Mouse (Mus musculus) forebrain, embryonic 11.5 days (tissue): ENCODE measurements around the gene Rbm25. TPM values are rescaled to one million over a fixed set of nuclear protein-coding genes. Genes with fewer than 3 reads are reported as not detected.
"Not testable (repeated sequence)": the region's sequence is repeated elsewhere in the genome, so short reads cannot be mapped to it uniquely, and the experiment has no call there.

ENCODE experiments used
- ATAC-seq: fragments of 200-750 bp; cut with Nextera tagmentation; replicated peaks from 2 replicates; pipeline ENCODE4 v1.8.0; 2017; ENCODE audit warnings: moderate TSS enrichment; ENCODE audit not compliant: low FRiP score
- DNase-seq: peaks from one replicate; pipeline ENCODE4 v3.0.0-alpha.2; 2017; ENCODE audit warnings: low spot score
- H3K27ac ChIP-seq: fragments of 300-500 bp; sonication (generic); 2 replicates; pipeline ENCODE4 v1.5.1; 2014; ENCODE audit warnings: low read depth, low read length
- H3K27me3 ChIP-seq: fragments of 300-500 bp; sonication (generic); 2 replicates; pipeline ENCODE4 v1.6.1; 2014; ENCODE audit warnings: mild to moderate bottlenecking, low read length, mixed read lengths; ENCODE audit not compliant: control insufficient read depth, insufficient read depth
- H3K36me3 ChIP-seq: fragments of 300-500 bp; sonication (generic); 2 replicates; pipeline ENCODE4 v1.6.1; 2014; ENCODE audit warnings: mild to moderate bottlenecking, low read length, moderate library complexity, mixed read lengths; ENCODE audit not compliant: control insufficient read depth, insufficient read depth
- H3K4me1 ChIP-seq: fragments of 300-500 bp; sonication (generic); replicated peaks from 2 replicates; pipeline ENCODE4 v1.6.1; 2014; ENCODE audit warnings: low read length, mixed read lengths; ENCODE audit not compliant: control insufficient read depth, insufficient read depth
- H3K4me2 ChIP-seq: fragments of 300-500 bp; sonication (generic); 2 replicates; pipeline ENCODE4 v1.6.1; 2014; ENCODE audit warnings: low read depth, mild to moderate bottlenecking, low read length, moderate library complexity, mixed read lengths; ENCODE audit not compliant: severe bottlenecking
- H3K4me3 ChIP-seq: fragments of 300-500 bp; sonication (generic); 2 replicates; pipeline ENCODE4 v1.5.1; 2014; ENCODE audit warnings: low read depth, low read length
- H3K9ac ChIP-seq: fragments of 300-500 bp; sonication (generic); 2 replicates; pipeline ENCODE4 v1.6.1; 2014; ENCODE audit warnings: low read length
- H3K9me3 ChIP-seq: fragments of 300-500 bp; sonication (generic); 2 replicates; pipeline ENCODE4 v1.6.1; 2016; ENCODE audit warnings: low read length, mixed read lengths; ENCODE audit not compliant: control insufficient read depth
- whole genome bisulfite sequencing: fragments of 180-500 bp; shearing (Covaris S2); extraction: QIAGEN DNeasy Blood & Tissue Kit; methylation state at CpG from one replicate; pipeline ENCODE4 v1.1.7; 2014; 5-methylcytosine and 5-hydroxymethylcytosine counted together
- polyA plus RNA-seq: library from polyadenylated mRNA; unstranded; fragments of >200 nt; fragmentation: Nextera tagmentation; extraction: Ambion mirVana; gene quantifications from 2 replicates; pipeline ENCODE4 v1.2.1, GENCODE M21; 2014

Gene Rbm25
- 298 and 300 TPM in 2 replicates for polyA plus RNA-seq

DNA sequence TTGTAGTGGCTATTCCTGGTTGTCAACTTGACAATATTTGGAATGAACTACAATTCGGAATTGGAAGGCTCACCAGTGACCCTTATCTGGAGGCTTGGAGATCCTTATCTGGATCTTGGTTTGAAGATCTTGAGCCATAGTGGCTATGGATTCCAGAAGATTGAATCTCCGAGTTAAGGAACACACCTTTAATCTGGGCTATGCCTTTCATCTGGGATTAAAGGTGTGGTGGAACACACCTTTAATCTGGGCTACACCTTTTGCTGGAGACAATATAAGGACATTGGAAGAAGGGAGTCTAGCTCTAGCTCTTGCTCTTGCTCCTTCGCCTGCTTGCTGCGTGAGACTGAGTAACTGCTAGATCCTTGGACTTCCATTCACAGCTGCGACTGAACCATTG, at the start of gene Rbm25:
Gene Rbm25, plus strand, starts transcription at position 301 of the 400 bp plus-strand sequence.
- Histone ChIP-seq H3K9ac (peak within 1 kb of the TSS; percentile 98), H3K4me2 (peak within 1 kb of the TSS; percentile 58), H3K4me3 (peak within 1 kb of the TSS; percentile 91), H3K27ac (peak within 1 kb of the TSS; percentile 93)
- ATAC-seq, H3K4me1 ChIP-seq, H3K9me3 ChIP-seq, H3K27me3 ChIP-seq, DNase-seq, H3K36me3 ChIP-seq: not testable (repeated sequence)
- WGBS: no CpG with 5 or more reads among the region's 5 CpGs

DNA sequence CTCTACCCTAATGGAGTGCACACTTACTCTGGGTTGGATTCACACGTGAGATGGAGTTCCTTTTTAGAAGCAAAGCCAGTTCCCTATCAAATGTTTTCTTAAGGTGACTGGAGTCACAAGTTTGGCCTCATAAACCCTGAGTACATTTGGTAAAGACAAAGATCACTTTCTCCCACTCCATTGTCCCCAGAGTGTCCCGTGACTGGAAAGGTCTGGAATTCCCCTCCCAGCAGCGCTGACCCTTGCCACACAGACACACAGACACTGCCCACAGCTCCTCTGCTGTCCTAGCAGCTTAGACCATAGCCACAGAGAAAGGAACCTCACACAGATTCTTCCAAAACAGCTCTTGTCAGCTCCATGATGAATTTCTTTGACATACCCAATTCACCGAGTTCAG, 48.9 kb upstream of the Rbm25 start:
- H3K9me3 ChIP-seq: no peaks in the 10 kb centered on the region
- H3K27ac ChIP-seq: no peak overlapping the region
- no peak overlapping the region for H3K4me2 ChIP-seq
- DNase-seq (no peak), ATAC-seq (no peak)
- no peak overlapping the region for H3K4me3 ChIP-seq
- no peaks in the 10 kb centered on the region for H3K36me3 ChIP-seq
- 75% methylated on average over 4 of the region's 4 CpGs for WGBS
- no peaks in the 10 kb centered on the region for H3K27me3 ChIP-seq
- H3K4me1 ChIP-seq: no peaks in the 10 kb centered on the region
- H3K9ac ChIP-seq: no peak overlapping the region

DNA sequence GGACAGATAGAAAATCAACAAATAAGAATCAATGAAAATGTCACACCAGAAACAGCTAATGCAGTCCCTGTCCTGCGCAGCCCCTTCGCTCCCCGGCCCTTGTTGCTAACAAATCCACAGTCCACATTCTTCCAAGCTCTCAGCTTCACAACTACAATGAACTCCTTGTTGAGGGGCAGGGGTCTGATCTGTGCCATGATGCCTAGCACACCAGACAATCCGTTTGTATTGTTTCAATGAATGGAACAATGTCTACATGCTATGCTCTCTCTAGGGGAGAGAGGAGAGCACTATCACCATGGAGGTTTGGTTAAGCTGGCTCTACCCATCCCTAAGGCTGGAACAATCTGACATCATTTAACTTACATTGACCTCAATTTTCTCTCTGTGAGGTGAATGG, 48.3 kb upstream of the Rbm25 start:
- no peak for ATAC-seq
- no peaks in the 10 kb centered on the region for H3K4me1 ChIP-seq
- no peak for DNase-seq
- no peak overlapping the region for H3K27ac ChIP-seq
- no peak overlapping the region for H3K4me3 ChIP-seq
- H3K36me3 ChIP-seq: no peaks in the 10 kb centered on the region
- no peaks in the 10 kb centered on the region for H3K27me3 ChIP-seq
- WGBS: 77% methylated on average over 4 of the region's 4 CpGs
- H3K9ac ChIP-seq: no peak overlapping the region
- H3K9me3 ChIP-seq: no peaks in the 10 kb centered on the region
- no peak overlapping the region for H3K4me2 ChIP-seq

DNA sequence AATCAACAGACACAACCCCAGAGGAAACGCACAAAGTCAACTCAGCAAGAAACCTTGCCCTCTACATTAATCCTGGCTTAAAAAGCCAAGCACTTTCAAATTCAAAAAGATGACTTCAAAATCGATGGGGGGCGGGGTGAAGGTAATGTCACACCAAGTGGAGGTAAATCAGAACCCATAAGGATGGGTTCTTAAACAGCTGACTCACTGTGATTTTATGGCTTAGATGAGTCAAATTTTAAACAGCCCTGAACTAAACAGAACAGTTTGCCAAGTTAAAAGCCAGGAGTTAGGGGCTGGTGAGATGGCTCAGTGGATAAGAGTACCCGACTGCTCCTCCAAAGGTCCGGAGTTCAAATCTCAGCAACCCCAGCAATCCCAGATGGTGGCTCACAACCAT, 44.4 kb upstream of the Rbm25 start:
- Histone ChIP-seq H3K4me3 (no peak overlapping the region), H3K4me2 (no peak overlapping the region), H3K4me1 (no peaks in the 10 kb centered on the region), H3K27me3 (no peaks in the 10 kb centered on the region), H3K9ac (no peak overlapping the region), H3K27ac (no peak overlapping the region), H3K9me3 (no peaks in the 10 kb centered on the region), H3K36me3 (no peaks in the 10 kb centered on the region; the same call in 1 of the 2 replicates)
- ATAC-seq: no peak
- no peak for DNase-seq
- 90% methylated on average over 5 of the region's 5 CpGs for WGBS

DNA sequence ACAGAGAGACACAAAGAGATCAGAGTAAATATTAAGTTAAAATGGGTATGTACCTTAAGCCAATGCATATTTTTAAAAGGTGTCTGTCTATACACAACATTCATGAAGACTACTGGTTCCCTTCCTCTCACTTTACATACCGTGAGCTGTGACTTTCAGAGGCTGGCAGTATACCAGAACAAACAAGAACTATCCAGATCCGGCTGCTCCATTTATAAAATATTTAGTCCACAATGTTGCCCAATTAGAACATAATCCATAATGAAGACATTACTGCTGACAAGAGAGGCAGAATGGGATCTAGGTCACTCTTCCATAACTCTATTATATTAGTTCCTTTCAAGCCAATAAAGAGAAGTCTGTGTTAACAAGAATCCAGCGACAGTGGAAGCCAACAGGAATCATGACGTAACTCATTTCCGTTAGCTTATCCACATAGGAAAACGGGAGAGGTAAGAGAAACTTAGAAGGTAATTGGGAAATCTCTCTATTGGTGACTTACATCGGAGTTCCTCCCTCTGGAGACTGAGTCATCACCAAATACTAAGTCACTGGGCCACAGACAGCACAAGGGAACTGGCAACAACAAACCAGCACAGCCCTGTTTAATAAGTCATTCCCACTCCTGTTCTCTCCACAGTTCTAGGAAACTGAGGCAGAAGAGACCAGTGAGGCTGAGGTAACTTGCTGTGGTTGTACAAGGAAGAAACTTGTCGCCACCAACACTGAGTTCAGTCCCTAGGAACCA, 39.1 kb upstream of the Rbm25 start:
- DNase-seq: no peak
- WGBS: 94% methylated on average over 8 of the region's 8 CpGs
- no peaks in the 10 kb centered on the region for H3K27me3 ChIP-seq
- H3K4me2 ChIP-seq: no peak overlapping the region
- no peak overlapping the region for H3K9ac ChIP-seq
- H3K36me3 ChIP-seq: peaks cover 4% of the 10 kb centered on the region
- ATAC-seq: no peak
- H3K4me1 ChIP-seq: no peaks in the 10 kb centered on the region; the same call in 1 of the 2 replicates
- H3K9me3 ChIP-seq: no peaks in the 10 kb centered on the region
- H3K27ac ChIP-seq: no peak overlapping the region
- no peak overlapping the region for H3K4me3 ChIP-seq

DNA sequence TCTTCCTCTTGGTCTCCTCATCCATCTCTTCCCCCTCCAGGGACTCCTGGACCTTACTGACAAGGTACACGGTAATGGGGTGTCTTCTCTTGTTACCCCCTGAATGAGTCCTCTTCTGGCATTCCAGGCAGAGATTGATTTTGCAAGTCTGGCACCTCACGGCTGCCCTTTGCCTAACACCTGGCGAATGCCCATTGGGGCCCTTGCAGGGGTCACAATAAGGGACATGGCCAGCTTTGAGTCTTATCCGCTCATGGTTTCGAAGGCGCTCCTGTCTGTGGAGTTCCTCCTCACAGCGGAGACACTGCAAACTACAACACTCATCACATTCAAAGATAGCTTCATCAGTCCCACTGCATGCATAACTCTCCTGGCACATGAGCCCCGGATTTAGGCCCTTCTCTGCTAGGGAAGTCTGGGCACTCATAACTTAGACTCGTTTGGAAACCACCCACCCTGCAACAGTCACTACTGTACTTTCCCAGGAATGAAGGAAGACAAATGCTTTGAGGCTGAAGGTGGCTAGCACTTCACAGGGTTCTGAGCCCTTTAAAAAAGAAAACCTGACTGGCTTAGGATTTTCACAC, 36.5 kb upstream of the Rbm25 start:
- Histone ChIP-seq H3K4me3 (no peak overlapping the region), H3K27me3 (no peaks in the 10 kb centered on the region), H3K9me3 (no peaks in the 10 kb centered on the region), H3K4me1 (no peaks in the 10 kb centered on the region; the same call in 1 of the 2 replicates), H3K27ac (no peak overlapping the region), H3K9ac (no peak overlapping the region), H3K36me3 (peaks cover 4% of the 10 kb centered on the region), H3K4me2 (no peak overlapping the region)
- DNase-seq: no peak
- WGBS: 89% methylated on average over 9 of the region's 9 CpGs
- no peak for ATAC-seq

DNA sequence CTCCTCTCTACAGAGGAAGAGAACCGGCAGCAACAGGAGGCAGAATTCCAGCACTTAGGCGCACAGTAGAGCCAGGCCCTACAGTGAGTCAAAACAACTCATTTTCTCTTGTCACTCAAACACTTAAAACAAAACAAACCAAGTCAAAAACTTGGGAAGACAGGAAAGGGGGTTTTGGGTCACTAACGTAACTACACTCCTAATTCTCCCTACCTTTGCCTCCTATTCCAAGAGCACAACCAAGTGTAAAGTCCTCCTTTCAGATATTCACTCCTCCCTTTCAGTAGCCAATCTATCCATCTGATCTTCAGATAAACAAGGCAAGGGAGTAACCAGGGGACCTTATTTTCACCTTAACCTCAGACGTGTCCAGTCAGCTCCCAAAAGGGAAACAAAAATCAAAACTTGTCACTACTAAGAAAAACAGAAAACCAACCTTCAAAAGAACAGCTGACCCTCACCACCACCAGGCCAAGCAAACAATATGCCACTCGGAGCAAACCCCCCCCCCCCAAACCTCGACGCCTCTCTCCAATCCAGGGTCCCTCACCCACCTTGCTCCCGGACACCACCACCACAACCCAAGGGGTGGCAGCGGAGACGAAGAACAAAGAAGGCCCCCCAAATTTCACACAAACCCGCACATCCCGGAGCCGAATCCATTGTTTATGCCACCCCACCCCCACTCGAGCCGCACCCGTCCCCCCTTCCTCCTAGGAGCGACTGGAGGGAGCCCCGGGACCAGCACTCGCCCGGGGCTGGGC, 34.7 kb upstream of the Rbm25 start:
- no peaks in the 10 kb centered on the region for H3K9me3 ChIP-seq
- peaks cover 4% of the 10 kb centered on the region for H3K36me3 ChIP-seq
- no peak for ATAC-seq
- 7% methylated on average over 19 of the region's 20 CpGs for WGBS
- no peak for DNase-seq
- H3K4me3 ChIP-seq: peak overlapping the region; percentile 76
- no peaks in the 10 kb centered on the region for H3K27me3 ChIP-seq
- no peaks in the 10 kb centered on the region; the same call in 1 of the 2 replicates for H3K4me1 ChIP-seq
- H3K9ac ChIP-seq: peak overlapping the region; percentile 94
- H3K4me2 ChIP-seq: peak overlapping the region; percentile 67
- peak overlapping the region; percentile 73 for H3K27ac ChIP-seq

DNA sequence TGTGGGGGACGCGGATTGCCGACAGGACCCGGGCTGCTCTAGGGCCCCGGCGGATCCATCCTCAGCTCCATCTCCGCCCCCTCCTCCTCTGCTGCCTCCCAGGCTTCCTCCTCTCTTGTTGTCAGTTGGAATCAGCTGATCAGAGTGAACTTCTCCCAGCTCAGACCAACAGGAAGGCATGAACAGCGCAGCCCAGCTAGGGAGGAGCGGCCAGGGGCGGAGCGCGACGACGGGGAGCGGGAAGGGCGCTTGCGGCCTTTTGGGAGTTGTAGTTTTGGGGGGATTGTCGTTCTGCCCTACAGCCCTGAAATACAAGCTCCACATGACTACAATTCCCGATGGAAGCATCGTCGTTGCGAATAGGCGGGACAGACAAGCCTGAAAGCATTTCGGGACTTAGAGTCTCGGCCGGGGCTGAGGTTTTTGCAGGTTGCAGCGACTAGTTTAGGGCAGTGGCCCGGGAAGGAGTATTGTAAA, 34.0 kb upstream of the Rbm25 start, which contains the start of gene Zfyve1:
Gene Zfyve1, minus strand, starts transcription at position 198 of the 477 bp plus-strand sequence.
- Histone ChIP-seq H3K9me3 (no peaks in the 10 kb centered on the region), H3K9ac (peak within 1 kb of the TSS; percentile 94), H3K27me3 (no peaks in the 10 kb centered on the region), H3K27ac (peak within 1 kb of the TSS; percentile 73), H3K36me3 (peaks cover 4% of the 10 kb centered on the region; the same call in 1 of the 2 replicates), H3K4me3 (peak within 1 kb of the TSS; percentile 76), H3K4me1 (no peaks in the 10 kb centered on the region; the same call in 1 of the 2 replicates), H3K4me2 (peak within 1 kb of the TSS; percentile 67)
- peak; percentile 96 for DNase-seq
- under 1% methylated on average over 28 of the region's 28 CpGs for WGBS
- ATAC-seq: peak; percentile 99
